Mouse (Mus musculus) megakaryocyte, embryonic 14.5 days (primary cell): ENCODE measurements at regions not wholly inside any gene's neighbourhood (a gene's known extent, or its start where the extent isn't known, plus 50 kb on each side); places are given as distances from the start of the nearest gene placed in this dataset.

Experiments used
- FLI1 ChIP-seq: IDR thresholded peaks from 2 replicates; pipeline ENCODE4 v1.6.1; 2012; ENCODE audit warnings: low read length, inconsistent platforms, mixed read lengths
- GATA1 ChIP-seq: IDR thresholded peaks from 3 replicates; pipeline ENCODE4 v1.6.1; 2012; ENCODE audit warnings: mixed read lengths, low read length, inconsistent platforms, borderline replicate concordance

GRCm38 (mm10) chr12:73481705-73482104 lies 64.5 kb downstream of the Tmem30b start:
- TF ChIP-seq FLI1 (no peak), GATA1 (no peak)
